Mouse (Mus musculus) ES-Bruce4 (cell line): ENCODE data around the gene Ildr1. TPM values are rescaled to one million over a fixed set of nuclear protein-coding genes. Genes with fewer than 3 reads are reported as not detected.
A peak's percentile ranks its signal among the peaks of the same experiment; 100 is the strongest.

Experiments used
- H3K27ac ChIP-seq: 2 replicates; pipeline ENCODE4 v1.5.1; 2012; ENCODE audit warnings: low read length, inconsistent platforms; ENCODE audit not compliant: insufficient read depth
- H3K27me3 ChIP-seq: 2 replicates; pipeline ENCODE4 v1.6.1; 2012; ENCODE audit warnings: mild to moderate bottlenecking, low read length, inconsistent platforms; ENCODE audit not compliant: control insufficient read depth, poor library complexity, insufficient read depth, severe bottlenecking
- H3K36me3 ChIP-seq: 2 replicates; pipeline ENCODE4 v1.6.1; 2012; ENCODE audit warnings: inconsistent platforms, mild to moderate bottlenecking, low read length, moderate library complexity; ENCODE audit not compliant: control insufficient read depth, poor library complexity, insufficient read depth, severe bottlenecking
- H3K4me1 ChIP-seq: one replicate; pipeline ENCODE4 v1.8.1; 2011; ENCODE audit warnings: low read length; ENCODE audit not compliant: control insufficient read depth, insufficient read depth
- H3K4me3 ChIP-seq: 2 replicates; pipeline ENCODE4 v1.5.1; 2011; ENCODE audit warnings: low read depth, mild to moderate bottlenecking, low read length
- H3K9ac ChIP-seq: 2 replicates; pipeline ENCODE4 v1.6.1; 2012; ENCODE audit warnings: low read depth, mild to moderate bottlenecking, inconsistent platforms; ENCODE audit not compliant: poor library complexity, severe bottlenecking
- H3K9me3 ChIP-seq: replicated peaks from 2 replicates; pipeline ENCODE4 v1.6.1; 2012; ENCODE audit warnings: mild to moderate bottlenecking, low read length, inconsistent platforms; ENCODE audit not compliant: control insufficient read depth, poor library complexity, insufficient read depth, severe bottlenecking
- CTCF ChIP-seq: IDR thresholded peaks from one replicate; pipeline ENCODE4 v1.8.1; 2011; ENCODE audit warnings: low read depth, low read length
- EP300 ChIP-seq: IDR thresholded peaks from 2 replicates; pipeline ENCODE4 v1.6.1; 2011; ENCODE audit warnings: low read depth, low read length; ENCODE audit not compliant: insufficient read depth
- POLR2A ChIP-seq: IDR thresholded peaks from one replicate; pipeline ENCODE4 v1.8.1; 2011; ENCODE audit warnings: low read length; ENCODE audit not compliant: insufficient read depth
- polyA plus RNA-seq: library from polyadenylated mRNA; stranded (reverse); fragments of >200 nt; gene quantifications from 2 replicates; pipeline ENCODE4 v1.2.4, GENCODE M21; 2011; ENCODE audit warnings: low read depth; ENCODE audit not compliant: missing spikeins, insufficient read depth, insufficient read length

The Ildr1 gene
- polyA plus RNA-seq: 13.9 and 17.0 TPM in 2 replicates

- peak within 1 kb of the TSS; percentile 65 for H3K4me3 ChIP-seq
- peak within 1 kb of the TSS; percentile 70 for H3K9ac ChIP-seq
- 0 out of 2 replicates have a peak, but pooled peaks cover 2% of the 10 kb centered on the region for H3K27me3 ChIP-seq
- TF ChIP-seq EP300 (0 out of 2 replicates have a peak, but pooled peaks have one; percentile 32), POLR2A (no peak), CTCF (no peak)
- H3K27ac ChIP-seq: no peak within 1 kb of the TSS
- H3K9me3 ChIP-seq: no peaks in the 10 kb centered on the region
- no peaks in the 10 kb centered on the region for H3K4me1 ChIP-seq
- no peaks in the 10 kb centered on the region for H3K36me3 ChIP-seq
These were observed at the start of gene Ildr1 for GRCm38 (mm10) chr16:36693818-36694413. Gene Ildr1, plus strand, starts transcription at chr16:36693978.

GRCm38 (mm10) chr16:36645124-36645523, 48.7 kb upstream of the Ildr1 start:
- Histone ChIP-seq H3K4me1 (peaks cover 7% of the 10 kb centered on the region), H3K9ac (no peak overlapping the region), H3K4me3 (no peak overlapping the region), H3K27me3 (no peaks in the 10 kb centered on the region), H3K36me3 (no peaks in the 10 kb centered on the region), H3K9me3 (no peaks in the 10 kb centered on the region), H3K27ac (no peak overlapping the region)
- TF ChIP-seq POLR2A (no peak), EP300 (no peak), CTCF (no peak)

- H3K9me3 ChIP-seq: peaks cover 12% of the 10 kb centered on the region
- H3K27ac ChIP-seq: no peak overlapping the region
- 0 out of 2 replicates have a peak, but pooled peaks have one; percentile 58 for TF ChIP-seq EP300
- no peak for TF ChIP-seq CTCF
- no peak overlapping the region for H3K9ac ChIP-seq
- no peaks in the 10 kb centered on the region for H3K36me3 ChIP-seq
- peaks cover 12% of the 10 kb centered on the region for H3K4me1 ChIP-seq
- no peaks in the 10 kb centered on the region for H3K27me3 ChIP-seq
- no peak overlapping the region for H3K4me3 ChIP-seq
These were observed 44.5 kb upstream of the Ildr1 start for GRCm38 (mm10) chr16:36649304-36649703.

- no peak overlapping the region for H3K4me3 ChIP-seq
- no peak overlapping the region for H3K27ac ChIP-seq
- H3K9ac ChIP-seq: no peak overlapping the region
- no peaks in the 10 kb centered on the region for H3K27me3 ChIP-seq
- no peak for TF ChIP-seq CTCF
- TF ChIP-seq EP300: no peak
- TF ChIP-seq POLR2A: no peak
- H3K36me3 ChIP-seq: no peaks in the 10 kb centered on the region
- peaks cover 12% of the 10 kb centered on the region for H3K4me1 ChIP-seq
- H3K9me3 ChIP-seq: peaks cover 12% of the 10 kb centered on the region
These were observed 43.3 kb upstream of the Ildr1 start for GRCm38 (mm10) chr16:36650511-36650910.

GRCm38 (mm10) chr16:36651174-36651766, 42.5 kb upstream of the Ildr1 start:
- H3K4me3 ChIP-seq: no peak overlapping the region
- no peak overlapping the region for H3K9ac ChIP-seq
- H3K27me3 ChIP-seq: no peaks in the 10 kb centered on the region
- no peak overlapping the region for H3K27ac ChIP-seq
- TF ChIP-seq CTCF (no peak), EP300 (no peak)
- peaks cover 12% of the 10 kb centered on the region for H3K9me3 ChIP-seq
- no peaks in the 10 kb centered on the region for H3K36me3 ChIP-seq
- H3K4me1 ChIP-seq: peaks cover 12% of the 10 kb centered on the region

- H3K27me3 ChIP-seq: no peaks in the 10 kb centered on the region
These were observed 38.6 kb upstream of the Ildr1 start for GRCm38 (mm10) chr16:36655199-36655598.

More at GRCm38 (mm10) chr16:36655199-36655598, 38.6 kb upstream of the Ildr1 start:
- TF ChIP-seq EP300 (no peak), POLR2A (no peak), CTCF (no peak)
- H3K4me3 ChIP-seq: no peak overlapping the region
- H3K4me1 ChIP-seq: peaks cover 5% of the 10 kb centered on the region
- H3K36me3 ChIP-seq: no peaks in the 10 kb centered on the region
- no peak overlapping the region for H3K27ac ChIP-seq
- H3K9ac ChIP-seq: no peak overlapping the region
- peaks cover 12% of the 10 kb centered on the region for H3K9me3 ChIP-seq
